Comparison of ENCODE assay signal across 7 mouse cellular contexts in genomic region chr11:105181126-105181637, GRCm38 (mm10). TPM values are rescaled to one million over a fixed set of nuclear protein-coding genes. Genes with fewer than 3 reads are reported as not detected.
DNase-seq lines count a peak whose midpoint lies in the region; ATAC-seq and TF ChIP-seq lines count a peak whose summit lies in the region.

No protein-coding gene starts in this region.

- H3K27me3 ChIP-seq in embryonic facial prominence, embryonic 12.5 days, result no peaks in the 10 kb centered on the region
- H3K27me3 ChIP-seq in heart, adult 2 months (ENCODE audit: control insufficient read depth, insufficient read depth, low read length), result no peaks in the 10 kb centered on the region
- H3K27me3 ChIP-seq in limb, embryonic 13.5 days, result no peaks in the 10 kb centered on the region
- H3K27me3 ChIP-seq in midbrain, embryonic 16.5 days (ENCODE audit: control insufficient read depth, insufficient read depth, low read depth, low read length), result no peaks in the 10 kb centered on the region

- no peak for TF ChIP-seq CTCF in heart, adult 2 months (IDR thresholded peaks at IDR 0.05)

- H3K4me2 ChIP-seq in embryonic facial prominence, embryonic 12.5 days (replicated peaks), result peak overlapping the region; percentile 65
- H3K4me2 ChIP-seq in limb, embryonic 13.5 days (replicated peaks), result peak overlapping the region; percentile 87
- peak overlapping the region; percentile 85 for H3K4me2 ChIP-seq in midbrain, embryonic 16.5 days (ENCODE audit: low read length)

- peak; percentile 97 for ATAC-seq in embryonic facial prominence, embryonic 12.5 days (ENCODE audit: insufficient number of reproducible peaks, insufficient read depth, low FRiP score, low TSS enrichment)
- peak; percentile 98 for ATAC-seq in limb, embryonic 13.5 days (ENCODE audit: low FRiP score, low read depth)
- ATAC-seq in midbrain, embryonic 16.5 days, result peak; percentile 97

- intact Hi-C loops in heart, adult 2 months (cut with DNase I), result loop anchor here (5.0 kb wide), 1 partner anchor 54 kb away; the partner anchor contains the start of gene Mettl2

- H3K4me1 ChIP-seq in embryonic facial prominence, embryonic 12.5 days, result peaks cover 14% of the 10 kb centered on the region
- peaks cover 5% of the 10 kb centered on the region for H3K4me1 ChIP-seq in heart, adult 2 months (ENCODE audit: control insufficient read depth, insufficient read depth, low read length)
- H3K4me1 ChIP-seq in limb, embryonic 13.5 days, result peaks cover 18% of the 10 kb centered on the region
- peaks cover 28% of the 10 kb centered on the region for H3K4me1 ChIP-seq in midbrain, embryonic 16.5 days (ENCODE audit: control insufficient read depth, insufficient read depth, low read length)

- no peak for TF ChIP-seq EP300 in heart, adult 2 months (IDR thresholded peaks at IDR 0.05; ENCODE audit: insufficient read depth, low read depth, low read length)

- peak overlapping the region; percentile 96 for H3K27ac ChIP-seq in embryonic facial prominence, embryonic 12.5 days
- H3K27ac ChIP-seq in heart, adult 2 months, result peak overlapping the region; percentile 94
- H3K27ac ChIP-seq in limb, embryonic 13.5 days, result peak overlapping the region; percentile 95
- peak overlapping the region; percentile 94 for H3K27ac ChIP-seq in midbrain, embryonic 16.5 days (ENCODE audit: low read length)

- DNase-seq in adrenal gland, postnatal 25 days, result peak; percentile 94
- peak; percentile 92 to 94 for DNase-seq in heart, adult 2 months
- peak; percentile 87 to 91 for DNase-seq in kidney, adult 8-10 months
- DNase-seq in spleen, postnatal 10 days (ENCODE audit: low spot score in 2 of 2), result peak; percentile 89 to 95

- no peaks in the 10 kb centered on the region for H3K9me3 ChIP-seq in embryonic facial prominence, embryonic 12.5 days
- no peaks in the 10 kb centered on the region for H3K9me3 ChIP-seq in limb, embryonic 13.5 days
- H3K9me3 ChIP-seq in midbrain, embryonic 16.5 days (replicated peaks; ENCODE audit: control insufficient read depth, low read length, poor library complexity, severe bottlenecking), result no peaks in the 10 kb centered on the region

- H3K4me3 ChIP-seq in embryonic facial prominence, embryonic 12.5 days, result peak overlapping the region; percentile 96
- peak overlapping the region; percentile 87 for H3K4me3 ChIP-seq in heart, adult 2 months
- H3K4me3 ChIP-seq in limb, embryonic 13.5 days, result peak overlapping the region; percentile 95
- peak overlapping the region; percentile 94 for H3K4me3 ChIP-seq in midbrain, embryonic 16.5 days (ENCODE audit: low read depth, low read length)

- H3K9ac ChIP-seq in embryonic facial prominence, embryonic 12.5 days, result peak overlapping the region; percentile 99
- H3K9ac ChIP-seq in heart, adult 2 months (ENCODE audit: low read depth, low read length), result peak overlapping the region; percentile 100
- peak overlapping the region; percentile 99 for H3K9ac ChIP-seq in limb, embryonic 13.5 days
- H3K9ac ChIP-seq in midbrain, embryonic 16.5 days (ENCODE audit: low read depth, low read length), result peak overlapping the region; percentile 98

- peak; percentile 41 for TF ChIP-seq POLR2A in heart, adult 2 months (IDR thresholded peaks at IDR 0.05; ENCODE audit: insufficient read depth, low read depth, low read length)

- H3K36me3 ChIP-seq in embryonic facial prominence, embryonic 12.5 days, result peaks cover 14% of the 10 kb centered on the region
- H3K36me3 ChIP-seq in heart, adult 2 months (ENCODE audit: control insufficient read depth, insufficient read depth, low read length), result peaks cover 20% of the 10 kb centered on the region
- H3K36me3 ChIP-seq in limb, embryonic 13.5 days, result peaks cover 26% of the 10 kb centered on the region
- peaks cover 10% of the 10 kb centered on the region; the same call in 1 of the 2 replicates for H3K36me3 ChIP-seq in midbrain, embryonic 16.5 days (ENCODE audit: control insufficient read depth, insufficient read depth, low read length)

- peaks cover 2% of the 10 kb centered on the region for H3K79me2 ChIP-seq in heart, adult 2 months (replicated peaks; ENCODE audit: control insufficient read depth, insufficient read depth, low read length)

- under 1% methylated on average over 58 of the region's 60 CpGs for WGBS in embryonic facial prominence, embryonic 12.5 days
- under 1% methylated on average over 58 of the region's 60 CpGs for WGBS in heart, adult 2 months
- under 1% methylated on average over 43 of the region's 60 CpGs for WGBS in limb, embryonic 13.5 days
- under 1% methylated on average over 50 of the region's 60 CpGs for WGBS in midbrain, embryonic 16.5 days

RNA-seq across cellular contexts. Expression of gene Tlk2, which starts 2.6 kb away (rescaled TPM):
- total RNA-seq in adrenal gland, postnatal 25 days (2021), result 52.7 and 54.9 TPM in 2 replicates
- 24.3 and 30.4 TPM in 2 replicates for polyA plus RNA-seq in embryonic facial prominence, embryonic 12.5 days (2016; fragmentation: Nextera tagmentation; extraction: Ambion mirVana)
- total RNA-seq in heart, adult 2 months (2021), result 10 to 100 TPM; 35.9 to 41.9 TPM
- 11.5 and 20.2 TPM in 2 replicates for polyA plus RNA-seq in heart, adult 2 months (2012; rRNA removed)
- 21.5 and 23.7 TPM in 2 replicates for polyA plus RNA-seq in limb, embryonic 13.5 days (2015; fragmentation: Nextera tagmentation; extraction: Ambion mirVana)
- 18.7 and 19.7 TPM in 2 replicates for polyA plus RNA-seq in midbrain, embryonic 16.5 days (2015; fragmentation: Nextera tagmentation; extraction: Ambion mirVana)

RNA-seq across cellular contexts. Expression of gene Gm10842, which starts 34.5 kb away (rescaled TPM):
- total RNA-seq in adrenal gland, postnatal 25 days (2021), result not detected in 2 replicates
- not detected in 2 replicates for polyA plus RNA-seq in embryonic facial prominence, embryonic 12.5 days (2016; fragmentation: Nextera tagmentation; extraction: Ambion mirVana)
- not detected for total RNA-seq in heart, adult 2 months (2021)
- polyA plus RNA-seq in heart, adult 2 months (2012; rRNA removed), result not detected in 2 replicates
- polyA plus RNA-seq in limb, embryonic 13.5 days (2015; fragmentation: Nextera tagmentation; extraction: Ambion mirVana), result not detected in 2 replicates
- polyA plus RNA-seq in midbrain, embryonic 16.5 days (2015; fragmentation: Nextera tagmentation; extraction: Ambion mirVana), result not detected in 2 replicates

RNA-seq across cellular contexts. Expression of gene Mettl2, which starts 55.0 kb away (rescaled TPM):
- 22.6 and 23.8 TPM in 2 replicates for total RNA-seq in adrenal gland, postnatal 25 days (2021)
- polyA plus RNA-seq in embryonic facial prominence, embryonic 12.5 days (2016; fragmentation: Nextera tagmentation; extraction: Ambion mirVana), result 51.2 and 53.3 TPM in 2 replicates
- total RNA-seq in heart, adult 2 months (2021), result 10 to 100 TPM; 10.1 to 12.8 TPM
- polyA plus RNA-seq in heart, adult 2 months (2012; rRNA removed), result 9.0 and 14.7 TPM in 2 replicates
- polyA plus RNA-seq in limb, embryonic 13.5 days (2015; fragmentation: Nextera tagmentation; extraction: Ambion mirVana), result 51.7 and 52.1 TPM in 2 replicates
- 29.1 and 32.5 TPM in 2 replicates for polyA plus RNA-seq in midbrain, embryonic 16.5 days (2015; fragmentation: Nextera tagmentation; extraction: Ambion mirVana)

Comparison
In these comparisons a context has a peak if more than half of its experiments do, and no peak if none do; other contexts are left out.
1. Peak in every context shown above with its lines: DNase-seq, ATAC-seq, H3K4me3 ChIP-seq and H3K27ac ChIP-seq.